Mouse (Mus musculus) E14TG2a.4 (cell line): ENCODE measurements around the gene Hist1h4d.

ENCODE experiments used
- CTCF ChIP-seq: conservative IDR thresholded peaks from 2 replicates; pipeline ENCODE4 v1.5.1; 2014; ENCODE audit warnings: low read length
- POU5F1 ChIP-seq: IDR thresholded peaks from 2 replicates; pipeline ENCODE4 v1.6.1; 2014; ENCODE audit warnings: low read length, borderline replicate concordance

DNA sequence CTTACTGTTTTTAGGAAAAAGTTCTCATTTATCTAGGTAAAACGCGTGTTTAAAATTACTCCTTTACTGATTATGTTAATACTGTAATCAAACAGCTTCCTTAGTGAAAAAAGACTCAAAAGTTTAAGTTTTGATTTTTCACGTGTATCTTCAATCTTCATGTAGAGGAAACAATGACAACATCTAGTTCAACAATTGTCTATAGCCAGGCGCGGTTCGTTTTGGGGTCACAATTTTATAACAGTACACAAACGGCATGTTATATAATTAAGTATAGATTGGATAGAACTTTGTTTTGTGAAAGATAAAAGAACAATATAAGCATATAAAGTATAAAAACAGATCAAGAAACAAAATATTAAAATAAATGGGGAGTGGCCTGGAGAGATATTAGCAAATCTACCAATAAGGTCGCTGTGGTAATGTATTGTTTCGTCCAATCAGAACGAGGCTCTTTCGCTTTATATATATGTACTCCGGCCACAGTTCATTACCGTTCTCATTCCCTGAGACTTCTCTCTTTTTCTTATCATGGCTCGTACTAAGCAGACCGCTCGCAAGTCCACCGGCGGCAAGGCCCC is 6.0 kb upstream of the Hist1h4d start, which contains the start of gene Hist1h3d:
- no peak for TF ChIP-seq CTCF
- TF ChIP-seq POU5F1: no peak
